Comparison of ENCODE assay signal across 8 mouse cellular contexts in the genomic region with DNA sequence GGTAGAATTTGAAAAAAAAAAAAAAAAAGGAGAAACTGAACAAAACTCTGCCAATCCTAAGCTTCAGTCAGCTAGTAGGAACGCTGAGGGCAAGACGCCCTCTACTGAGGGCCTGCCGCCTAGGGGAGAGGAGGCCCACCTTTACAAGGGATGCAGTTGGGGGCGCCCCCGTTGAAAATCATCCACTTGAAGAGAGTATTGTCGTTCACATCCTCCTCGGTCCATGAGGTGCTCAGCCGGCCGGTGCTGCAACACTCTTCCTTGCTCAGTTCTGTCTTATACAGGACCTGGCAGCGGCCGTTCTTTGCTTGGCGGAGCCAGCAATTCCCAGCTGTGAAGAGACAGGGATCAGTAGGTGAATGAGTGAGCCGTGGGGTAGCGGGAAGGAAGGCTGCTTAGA. TPM values are rescaled to one million over a fixed set of nuclear protein-coding genes. Genes with fewer than 3 reads are reported as not detected.
DNase-seq lines count a peak whose midpoint lies in the region; ATAC-seq and TF ChIP-seq lines count a peak whose summit lies in the region.

No protein-coding gene starts in this region.

- intact Hi-C loops in heart, adult 2 months (cut with DNase I), result loop anchor here (5.0 to 10.0 kb wide), 2 partner anchors 141 to 169 kb away; no protein-coding TSS in a partner anchor

- WGBS in lung, adult 2 months, result 4% methylated on average over 14 of the region's 14 CpGs
- 2% methylated on average over 14 of the region's 14 CpGs for WGBS in heart, adult 2 months
- 3% methylated on average over 14 of the region's 14 CpGs for WGBS in stomach, embryonic 14.5 days

- H3K4me3 ChIP-seq in lung, adult 2 months (replicated peaks; ENCODE audit: extremely low read depth, low read depth, low read length), result no peak overlapping the region
- H3K4me3 ChIP-seq in heart, adult 2 months, result no peak overlapping the region
- H3K4me3 ChIP-seq in stomach, embryonic 14.5 days (ENCODE audit: low read depth, low read length), result peak overlapping the region; percentile 50

- no peak overlapping the region for H3K27ac ChIP-seq in heart, adult 2 months
- no peak overlapping the region for H3K27ac ChIP-seq in stomach, embryonic 14.5 days (ENCODE audit: low read length)

- ATAC-seq in stomach, embryonic 14.5 days (ENCODE audit: insufficient number of reproducible peaks, insufficient read depth, low FRiP score, low read depth), result 0 out of 2 replicates have a peak, but pooled peaks have one; percentile 20
- ATAC-seq in erythroid progenitor cell, adult 5-6 weeks (replicated peaks; ENCODE audit: low FRiP score, poor library complexity, severe bottlenecking), result no peak

- H3K36me3 ChIP-seq in heart, adult 2 months (ENCODE audit: control insufficient read depth, insufficient read depth, low read length), result no peaks in the 10 kb centered on the region
- no peaks in the 10 kb centered on the region for H3K36me3 ChIP-seq in stomach, embryonic 14.5 days (ENCODE audit: control insufficient read depth, insufficient read depth, low read length)

- no peak for TF ChIP-seq EP300 in heart, adult 2 months (IDR thresholded peaks at IDR 0.05; ENCODE audit: insufficient read depth, low read depth, low read length)

- no peaks in the 10 kb centered on the region for H3K9me3 ChIP-seq in stomach, embryonic 14.5 days (ENCODE audit: control insufficient read depth, low read depth, low read length)

- peak overlapping the region; percentile 96 for H3K4me2 ChIP-seq in stomach, embryonic 14.5 days (replicated peaks; ENCODE audit: low read depth, low read length)

- H3K27me3 ChIP-seq in heart, adult 2 months (ENCODE audit: control insufficient read depth, insufficient read depth, low read length), result no peaks in the 10 kb centered on the region; the same call in 1 of the 2 replicates
- 0 out of 2 replicates have a peak, but pooled peaks cover 6% of the 10 kb centered on the region for H3K27me3 ChIP-seq in stomach, embryonic 14.5 days (ENCODE audit: control insufficient read depth, insufficient read depth, low read length)

- no peak overlapping the region for H3K9ac ChIP-seq in heart, adult 2 months (ENCODE audit: low read depth, low read length)
- H3K9ac ChIP-seq in stomach, embryonic 14.5 days (replicated peaks; ENCODE audit: low read depth, low read length), result no peak overlapping the region

- DNase-seq in lung, adult 2 months, result peak; percentile 30
- no peak for DNase-seq in lung, postnatal 14 days
- peak; percentile 64 for DNase-seq in embryo, embryonic 10.5 days (ENCODE audit: low spot score)
- peak; percentile 46 to 58 for DNase-seq in heart, adult 2 months
- peak; percentile 30 for DNase-seq in kidney, adult 9 months
- peak; percentile 22 to 33 for DNase-seq in lung, postnatal 4 days

- H3K79me2 ChIP-seq in heart, adult 2 months (replicated peaks; ENCODE audit: control insufficient read depth, insufficient read depth, low read length), result no peaks in the 10 kb centered on the region

- H3K4me1 ChIP-seq in lung, adult 2 months (ENCODE audit: control insufficient read depth, insufficient read depth, low read length), result peaks cover 4% of the 10 kb centered on the region
- no peaks in the 10 kb centered on the region for H3K4me1 ChIP-seq in heart, adult 2 months (ENCODE audit: control insufficient read depth, insufficient read depth, low read length)
- H3K4me1 ChIP-seq in stomach, embryonic 14.5 days (ENCODE audit: control insufficient read depth, insufficient read depth, low read length), result peaks cover 2% of the 10 kb centered on the region; the same call in 1 of the 2 replicates

- no peak for TF ChIP-seq CTCF in lung, adult 2 months (IDR thresholded peaks at IDR 0.05; ENCODE audit: insufficient read depth, low read length)
- peak; percentile 49 for TF ChIP-seq CTCF in heart, adult 2 months (IDR thresholded peaks at IDR 0.05)

- TF ChIP-seq POLR2A in lung, adult 2 months (IDR thresholded peaks at IDR 0.05; ENCODE audit: borderline replicate concordance, extremely low read depth, low read depth, low read length), result no peak
- TF ChIP-seq POLR2A in heart, adult 2 months (IDR thresholded peaks at IDR 0.05; ENCODE audit: insufficient read depth, low read depth, low read length), result no peak

RNA-seq across cellular contexts. Expression of gene Fst, which starts 2.5 kb away (rescaled TPM):
- polyA plus RNA-seq in lung, adult 2 months (2012; rRNA removed), result 1.2 and 2.1 TPM in 2 replicates
- total RNA-seq in heart, adult 2 months (2021), result 1 to 10 TPM in 1 of 2 experiments, under 1 TPM in 1; 0.63 to 1.3 TPM
- 0.50 and 1.2 TPM in 2 replicates for polyA plus RNA-seq in heart, adult 2 months (2012; rRNA removed)
- 81.2 and 85.0 TPM in 2 replicates for polyA plus RNA-seq in stomach, embryonic 14.5 days (2014; fragmentation: Nextera tagmentation; extraction: Ambion mirVana)
- not detected in 2 replicates for total RNA-seq in erythroid progenitor cell, adult 5-6 weeks (2015; ENCODE audit: low replicate concordance)
- not detected in 2 replicates for total RNA-seq in erythroid progenitor cell, adult 5-6 weeks (2017; ENCODE audit: low replicate concordance)

Comparison
In these comparisons a context has a peak if more than half of its experiments do, and no peak if none do; other contexts are left out.
1. RNA of gene Fst, which starts 2.5 kb away (polyA plus RNA-seq): 81.2 to 85.0 TPM in stomach, embryonic 14.5 days; 1.2 to 2.1 TPM in lung, adult 2 months and 0.50 to 1.2 TPM in heart, adult 2 months; every median in the first group is over 10 times any median in the second.